Mouse (Mus musculus): ENCODE data around the gene Gm45785.
"Not testable (repeated sequence)": the region's sequence is repeated elsewhere in the genome, so short reads cannot be mapped to it uniquely, and the experiment has no call there.

Gm45785 gene

GRCm38 (mm10) chr7:140855860-140856784, at the start of gene Gm45785:
Gene Gm45785, minus strand, starts transcription at chr7:140856331.
- in situ Hi-C loops (cut with MboI, MseI): no loop called here

GRCm38 (mm10) chr7:140905642-140906081, 49.5 kb upstream of the Gm45785 start:
- in situ Hi-C loops (cut with MboI, MseI): no loop called here

GRCm38 (mm10) chr7:140903212-140903611, 47.1 kb upstream of the Gm45785 start:
- in situ Hi-C loops (cut with MboI, MseI): loop anchor here (5.0 kb wide), 1 partner anchor 61 kb away; no protein-coding TSS in a partner anchor

GRCm38 (mm10) chr7:140902036-140902875, 46.1 kb upstream of the Gm45785 start:
- in situ Hi-C loops (cut with MboI, MseI): loop anchor here (5.0 kb wide), 1 partner anchor 60 kb away; no protein-coding TSS in a partner anchor

GRCm38 (mm10) chr7:140900220-140900619, 44.1 kb upstream of the Gm45785 start, which contains the start of gene Cox8b:
Gene Cox8b, minus strand, starts transcription at chr7:140900446.
- in situ Hi-C loops (cut with MboI, MseI): loop anchor here (5.0 kb wide), 1 partner anchor 58 kb away; no protein-coding TSS in a partner anchor

GRCm38 (mm10) chr7:140899121-140899520, 43.0 kb upstream of the Gm45785 start:
- in situ Hi-C loops (cut with MboI, MseI): no loop called here

GRCm38 (mm10) chr7:140897863-140898262, 41.7 kb upstream of the Gm45785 start:
- in situ Hi-C loops (cut with MboI, MseI): no loop called here

GRCm38 (mm10) chr7:140894611-140895010, 38.5 kb upstream of the Gm45785 start:
- in situ Hi-C loops (cut with MboI, MseI): no loop called here

GRCm38 (mm10) chr7:140894031-140894430, 37.9 kb upstream of the Gm45785 start:
- in situ Hi-C loops (cut with MboI, MseI): no loop called here

- in situ Hi-C loops (cut with MboI, MseI): not testable (repeated sequence)
Measured at GRCm38 (mm10) chr7:140890636-140891035, 34.5 kb upstream of the Gm45785 start.

GRCm38 (mm10) chr7:140882469-140882803, 26.3 kb upstream of the Gm45785 start:
- in situ Hi-C loops (cut with MboI, MseI): no loop called here

- in situ Hi-C loops (cut with MboI, MseI): no loop called here
Measured at GRCm38 (mm10) chr7:140881696-140882468, 25.8 kb upstream of the Gm45785 start, which contains the start of the genes Psmd13 and Sirt3. Gene Psmd13, plus strand, starts transcription at chr7:140881968. Gene Sirt3, minus strand, starts transcription at chr7:140882309.

GRCm38 (mm10) chr7:140880865-140881515, 24.9 kb upstream of the Gm45785 start:
- in situ Hi-C loops (cut with MboI, MseI): no loop called here

- in situ Hi-C loops (cut with MboI, MseI): no loop called here
Measured at GRCm38 (mm10) chr7:140880419-140880818, 24.3 kb upstream of the Gm45785 start.

GRCm38 (mm10) chr7:140879355-140879754, 23.2 kb upstream of the Gm45785 start:
- in situ Hi-C loops (cut with MboI, MseI): no loop called here

- in situ Hi-C loops (cut with MboI, MseI): no loop called here
Measured at GRCm38 (mm10) chr7:140877364-140877763, 21.2 kb upstream of the Gm45785 start.

- in situ Hi-C loops (cut with MboI, MseI): no loop called here
Measured at GRCm38 (mm10) chr7:140874224-140874623, 18.1 kb upstream of the Gm45785 start.

GRCm38 (mm10) chr7:140864761-140865160, 8.6 kb upstream of the Gm45785 start:
- in situ Hi-C loops (cut with MboI, MseI): no loop called here

GRCm38 (mm10) chr7:140860728-140861127, 4.6 kb upstream of the Gm45785 start:
- in situ Hi-C loops (cut with MboI, MseI): no loop called here

GRCm38 (mm10) chr7:140859997-140860396, 3.9 kb upstream of the Gm45785 start:
- in situ Hi-C loops (cut with MboI, MseI): no loop called here

GRCm38 (mm10) chr7:140858746-140859145, 2.6 kb upstream of the Gm45785 start:
- in situ Hi-C loops (cut with MboI, MseI): no loop called here
